Mouse (Mus musculus): Measurements from ENCODE around the gene Shank2. TPM values are rescaled to one million over a fixed set of nuclear protein-coding genes. Genes with fewer than 3 reads are reported as not detected.

Shank2 gene
- polyA plus RNA-seq, 1 experiment from 2014 or later = 0.96 TPM

DNA sequence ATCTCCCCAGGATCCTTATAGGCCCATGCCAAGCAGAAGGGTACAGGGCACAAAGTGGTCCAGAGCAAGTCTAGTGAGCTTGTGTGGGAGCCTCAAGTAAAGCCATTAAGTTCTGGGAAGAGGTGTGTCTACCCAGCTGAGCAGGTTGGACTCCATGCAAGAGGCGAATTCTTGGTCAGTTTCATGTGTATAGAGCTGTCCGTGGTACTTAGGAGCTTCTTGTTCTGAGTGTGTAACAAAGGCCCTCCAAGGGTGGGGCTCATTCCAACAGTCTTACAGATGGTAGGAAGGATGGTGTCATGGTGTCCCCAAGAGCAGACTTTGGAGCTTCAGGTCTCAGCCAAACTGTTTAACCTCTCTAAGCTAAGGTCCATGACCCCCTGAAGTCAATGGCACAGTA, 158.3 kb downstream of the Shank2 start:
- no peak for DNase-seq (ENCODE audit: low spot score)

DNA sequence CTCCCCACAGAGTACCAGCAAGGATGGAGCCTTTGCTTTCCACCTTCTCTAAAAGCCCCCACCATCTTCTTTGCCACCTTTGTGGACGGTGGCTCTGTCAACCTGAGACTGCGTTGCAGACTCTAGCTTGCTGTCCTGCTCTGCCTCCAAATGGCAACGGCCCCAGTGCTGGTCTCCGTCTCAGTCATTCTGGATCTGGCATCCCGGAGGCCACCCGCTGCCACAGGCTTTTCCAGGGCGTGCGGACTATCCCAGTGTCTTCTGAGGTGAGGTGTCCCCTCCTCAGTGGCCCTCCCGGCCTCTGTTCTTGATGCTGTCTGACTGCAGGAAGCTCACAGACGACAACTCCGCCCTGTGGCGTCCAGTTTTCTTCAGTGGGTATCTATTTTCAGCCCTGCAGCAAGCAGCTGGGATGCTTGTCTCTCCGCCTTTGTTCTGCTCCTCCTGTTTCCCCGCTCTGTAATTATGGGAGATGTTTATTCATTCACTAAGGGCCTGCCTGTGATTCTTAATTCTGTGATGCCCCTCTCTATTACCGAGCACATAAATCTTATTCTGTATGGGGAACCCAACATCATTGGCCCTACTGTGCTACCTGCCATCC, 159.0 kb downstream of the Shank2 start:
- no peak for DNase-seq (ENCODE audit: low spot score)

DNA sequence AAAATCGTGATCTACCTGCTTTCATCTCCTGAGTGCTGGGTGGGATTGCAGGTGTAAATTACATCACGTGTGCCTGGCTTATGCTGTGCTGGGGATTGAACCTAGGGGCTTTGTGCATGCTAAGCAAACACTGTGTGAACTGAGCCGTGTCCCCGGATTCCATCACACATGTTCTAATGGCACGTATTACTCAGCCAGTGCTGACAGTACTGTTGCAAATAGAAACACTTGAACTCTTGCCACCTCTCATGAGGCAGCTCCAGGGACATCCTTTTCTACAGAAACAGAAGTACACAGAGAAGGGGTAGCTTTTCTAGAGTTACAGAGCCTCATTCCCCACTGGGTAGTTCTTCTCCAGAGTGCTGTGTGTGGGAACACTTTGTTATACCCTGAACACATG, 168.5 kb downstream of the Shank2 start:
- no peak for DNase-seq (ENCODE audit: low spot score)

DNA sequence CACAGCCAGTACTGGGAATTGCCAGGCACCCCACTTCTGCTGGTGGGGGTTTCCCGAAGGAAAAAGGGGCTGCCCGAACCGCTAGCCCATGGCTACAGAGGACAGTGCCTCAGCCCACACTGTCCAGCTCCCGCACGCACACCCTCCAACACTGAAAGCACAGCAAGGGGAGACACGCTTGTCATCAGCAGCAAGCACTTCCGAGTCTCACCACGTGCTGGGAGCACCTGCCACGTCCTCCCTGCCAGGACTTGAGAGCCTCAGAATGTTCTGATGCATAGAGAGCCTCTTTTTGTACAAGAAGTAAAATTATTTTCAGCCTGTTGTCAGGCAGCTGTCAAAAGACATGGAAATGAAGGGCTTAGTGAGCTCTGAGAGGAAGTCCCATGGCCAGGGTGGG, 169.0 kb downstream of the Shank2 start:
- no peak for DNase-seq (ENCODE audit: low spot score)

DNA sequence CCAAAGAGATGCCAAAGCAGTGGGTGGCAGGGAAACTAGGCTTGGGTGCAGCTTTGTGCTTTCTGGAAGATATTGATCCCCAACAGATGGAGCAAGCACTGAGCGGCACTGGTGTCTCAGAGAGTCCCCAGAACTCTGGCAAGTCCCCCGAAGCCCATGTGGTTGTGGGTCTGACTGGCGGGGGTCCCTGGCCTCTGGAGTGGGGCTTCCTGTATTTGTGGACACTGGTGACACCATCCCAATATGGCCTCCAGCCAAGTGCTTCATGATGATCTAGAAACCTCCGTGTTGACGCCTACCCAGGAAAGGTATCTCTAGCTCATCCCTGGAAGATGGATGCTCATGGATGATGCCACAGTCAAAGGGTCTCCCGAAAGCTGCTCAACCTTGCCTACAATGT, 172.1 kb downstream of the Shank2 start:
- no peak for DNase-seq (ENCODE audit: low spot score)

DNA sequence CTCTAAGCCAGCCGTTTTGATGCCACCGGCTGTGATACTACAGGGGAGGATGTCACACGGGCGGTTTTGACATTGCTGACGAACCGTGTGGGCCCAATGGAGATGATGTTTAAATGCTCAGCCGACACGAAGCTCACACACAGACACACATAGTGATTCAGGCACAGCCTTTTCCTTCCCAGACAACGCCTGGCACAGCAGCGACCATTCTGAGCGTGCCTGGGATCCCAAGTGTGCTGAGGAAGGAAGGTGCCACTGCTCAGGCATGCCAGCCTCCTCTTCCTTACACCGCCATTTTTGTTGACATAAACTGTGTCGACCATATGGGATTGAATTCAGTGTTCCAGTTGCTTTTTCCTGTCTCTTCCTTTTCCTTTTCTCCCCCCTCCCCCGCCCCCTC, 172.6 kb downstream of the Shank2 start:
- no peak for DNase-seq (ENCODE audit: low spot score)

DNA sequence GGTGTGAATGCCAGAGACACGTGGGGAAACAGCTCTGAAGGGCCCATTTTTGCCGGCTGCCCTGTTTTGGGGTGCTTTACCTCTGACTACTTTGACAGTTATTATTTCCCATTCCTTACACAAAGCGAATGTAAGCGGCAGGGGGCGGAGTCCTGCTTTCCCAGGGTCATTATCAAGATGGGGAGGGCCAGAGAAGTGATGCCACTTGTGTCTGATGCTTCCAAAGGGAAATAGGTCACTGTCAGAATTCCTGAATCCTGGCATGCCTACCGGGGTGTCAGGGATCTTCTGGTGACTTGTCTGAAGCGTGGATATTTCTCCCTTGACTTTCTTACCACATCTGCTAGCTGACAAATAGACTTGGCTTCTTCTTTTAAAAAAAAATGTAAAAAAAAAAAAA, 173.3 kb downstream of the Shank2 start:
- DNase-seq (ENCODE audit: low spot score) = no peak

DNA sequence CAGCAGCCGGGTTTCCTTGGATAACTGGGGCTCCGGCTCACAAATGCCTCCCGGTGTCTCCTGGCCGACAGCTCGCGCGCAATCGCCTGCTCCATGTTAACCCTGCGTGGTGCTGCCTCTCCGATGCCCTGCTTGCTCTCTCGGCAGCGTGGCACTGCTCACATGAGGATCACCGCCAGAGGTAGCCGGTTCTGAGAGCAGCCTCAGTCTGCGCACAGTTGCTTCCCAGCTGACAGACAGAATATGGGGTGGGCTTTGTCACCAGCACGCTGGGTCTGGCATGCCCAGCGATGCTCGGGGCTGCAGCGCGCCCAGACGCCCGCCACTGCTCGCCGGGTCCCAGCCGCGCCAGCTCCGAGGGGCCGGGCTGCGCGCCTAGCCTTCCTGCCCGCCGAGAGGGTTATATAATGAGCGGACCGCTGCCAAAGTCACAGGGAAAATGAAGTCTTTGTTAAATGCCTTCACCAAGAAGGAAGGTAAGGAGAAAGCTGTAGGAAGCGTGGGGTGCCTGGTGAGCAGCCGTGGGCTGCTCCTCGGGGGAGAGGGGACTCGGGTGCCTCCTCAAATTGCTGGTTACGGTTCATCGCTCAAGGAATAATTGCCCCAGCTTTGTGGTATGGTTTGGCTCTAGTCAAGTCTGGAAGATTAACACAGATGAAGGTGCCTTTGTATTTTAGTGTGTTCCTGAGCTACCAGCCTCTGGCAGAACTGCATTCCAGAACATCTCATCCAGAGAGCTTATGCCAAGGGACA, 173.9 kb downstream of the Shank2 start:
- no peak for DNase-seq (ENCODE audit: low spot score)

DNA sequence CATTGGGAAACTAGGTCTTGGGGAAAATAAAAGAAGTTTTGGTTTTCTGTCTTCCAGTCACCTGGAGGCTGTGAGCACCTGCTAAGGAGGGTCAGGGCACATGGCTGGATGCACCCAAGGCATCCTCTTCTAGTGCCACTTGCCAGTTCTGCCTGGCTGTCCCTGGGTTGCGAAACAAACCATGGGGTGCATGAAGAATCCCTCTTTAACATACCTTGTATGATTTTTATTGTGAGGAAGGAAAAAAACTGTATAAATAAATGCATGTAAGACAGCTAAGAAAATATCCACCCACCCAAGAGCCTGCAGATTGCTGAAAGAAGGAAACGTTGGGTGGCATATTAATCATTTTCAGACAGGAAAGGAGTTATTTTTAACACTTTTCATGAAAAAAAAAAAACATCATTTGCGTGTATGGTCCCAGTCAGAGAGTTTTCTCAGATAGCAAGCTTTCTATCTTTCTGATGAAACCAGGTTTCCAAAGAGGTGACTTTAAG, 174.6 kb downstream of the Shank2 start:
- DNase-seq (ENCODE audit: low spot score) = no peak

DNA sequence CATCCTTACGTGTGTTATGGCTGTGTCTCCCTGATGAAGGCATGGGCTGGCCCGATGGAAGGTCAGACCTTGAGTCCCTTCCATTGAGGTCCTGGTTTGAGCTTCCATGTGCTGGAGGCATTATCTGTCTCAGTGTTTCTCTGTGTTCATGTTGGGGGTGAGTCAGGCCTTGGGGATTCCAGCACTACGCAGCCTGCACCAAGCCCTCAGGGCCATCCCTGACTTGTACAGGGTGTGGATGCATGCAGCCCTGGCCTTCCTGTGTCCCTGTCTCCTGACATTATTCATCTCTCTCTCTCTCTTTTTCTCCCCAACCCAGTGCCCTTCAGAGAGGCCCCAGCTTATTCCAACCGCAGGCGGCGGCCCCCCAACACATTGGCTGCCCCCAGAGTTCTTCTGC, 177.7 kb downstream of the Shank2 start:
- no peak for DNase-seq (ENCODE audit: low spot score)

DNA sequence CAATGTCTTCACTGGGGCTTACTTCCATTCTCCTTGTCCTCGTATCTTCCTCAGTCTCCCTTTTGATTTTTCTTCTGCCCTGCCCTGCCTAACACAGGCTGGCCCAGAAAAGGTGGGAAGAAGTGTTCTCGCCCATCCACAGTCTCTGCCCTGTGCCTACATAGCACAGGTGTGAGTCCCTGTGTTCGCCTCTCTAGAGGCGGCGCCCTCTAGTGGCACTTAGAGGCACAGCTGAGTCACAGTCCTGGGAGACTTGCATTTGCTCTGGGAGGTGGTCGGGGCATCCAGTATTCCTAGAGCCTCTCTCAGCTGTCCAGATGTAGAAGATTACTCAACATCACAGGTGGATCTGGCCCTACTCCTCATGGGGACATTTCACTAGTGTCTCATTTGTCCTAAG, 179.2 kb downstream of the Shank2 start:
- DNase-seq (ENCODE audit: low spot score) = peak; percentile 50

DNA sequence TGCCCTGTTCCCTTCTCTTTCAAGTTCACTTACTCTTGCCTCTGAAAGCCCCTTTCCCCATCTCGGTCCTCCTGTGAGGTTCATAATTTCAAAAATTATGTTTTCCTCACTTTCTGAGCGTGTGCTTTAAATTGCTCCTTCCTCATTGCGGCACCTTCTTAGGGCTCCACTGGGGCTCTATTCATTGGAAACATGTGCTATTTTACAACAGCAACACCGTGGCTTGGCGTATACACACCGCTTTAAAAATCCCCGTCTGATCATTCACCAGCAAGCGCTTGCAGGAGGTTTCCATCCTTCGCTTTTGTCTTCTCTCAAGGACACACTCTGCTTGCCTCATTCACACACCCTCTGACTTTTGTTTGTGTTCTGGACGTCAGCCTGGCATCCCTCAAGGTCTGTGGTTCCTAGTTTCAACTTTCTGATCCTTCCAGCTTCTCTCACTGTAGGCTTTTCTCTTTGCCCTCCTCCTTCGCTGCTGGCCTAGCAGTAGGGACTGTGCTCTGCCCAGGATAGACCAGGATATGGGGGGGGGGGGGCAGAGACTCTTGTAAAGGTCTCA, 186.2 kb downstream of the Shank2 start:
- no peak for DNase-seq (ENCODE audit: low spot score)

DNA sequence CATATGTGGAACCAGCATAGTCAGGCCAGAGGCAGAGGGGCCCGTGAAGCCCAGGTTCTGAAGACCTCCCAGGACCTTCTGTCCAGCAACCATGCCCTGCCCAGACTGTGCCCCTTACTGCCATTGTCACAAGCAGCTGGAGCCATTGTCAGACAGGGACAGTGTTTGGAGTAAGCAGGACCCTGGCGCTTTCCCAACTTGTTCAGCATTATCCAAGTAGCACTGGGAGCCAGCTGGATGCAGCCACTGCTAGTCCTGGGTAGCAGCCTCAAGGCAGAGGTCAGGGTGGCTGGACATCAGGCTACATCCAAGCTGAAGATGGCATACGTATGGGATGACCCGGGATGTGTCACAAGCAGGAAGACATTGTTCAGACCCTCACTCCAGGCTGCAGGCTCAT, 187.7 kb downstream of the Shank2 start:
- no peak for DNase-seq (ENCODE audit: low spot score)

DNA sequence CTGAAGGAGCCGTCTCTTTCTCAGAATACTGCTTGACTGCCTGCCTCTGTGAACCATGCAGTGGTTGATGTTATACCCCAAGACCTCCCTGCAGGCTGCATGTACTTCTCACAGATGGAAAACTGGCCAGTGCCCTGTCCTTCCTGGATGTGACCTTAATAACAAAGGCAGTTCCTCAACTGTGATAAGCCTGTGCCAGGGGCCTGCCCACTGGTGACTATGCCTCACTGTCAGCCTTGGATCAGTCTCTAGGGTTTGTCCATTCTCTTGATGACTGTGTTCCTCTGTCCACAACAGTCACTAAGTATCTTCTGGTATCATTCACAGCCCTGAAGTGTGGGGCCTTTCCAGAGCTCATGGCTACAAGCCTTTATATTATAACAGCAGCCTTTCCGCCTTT, 196.8 kb downstream of the Shank2 start:
- no peak for DNase-seq (ENCODE audit: low spot score)

DNA sequence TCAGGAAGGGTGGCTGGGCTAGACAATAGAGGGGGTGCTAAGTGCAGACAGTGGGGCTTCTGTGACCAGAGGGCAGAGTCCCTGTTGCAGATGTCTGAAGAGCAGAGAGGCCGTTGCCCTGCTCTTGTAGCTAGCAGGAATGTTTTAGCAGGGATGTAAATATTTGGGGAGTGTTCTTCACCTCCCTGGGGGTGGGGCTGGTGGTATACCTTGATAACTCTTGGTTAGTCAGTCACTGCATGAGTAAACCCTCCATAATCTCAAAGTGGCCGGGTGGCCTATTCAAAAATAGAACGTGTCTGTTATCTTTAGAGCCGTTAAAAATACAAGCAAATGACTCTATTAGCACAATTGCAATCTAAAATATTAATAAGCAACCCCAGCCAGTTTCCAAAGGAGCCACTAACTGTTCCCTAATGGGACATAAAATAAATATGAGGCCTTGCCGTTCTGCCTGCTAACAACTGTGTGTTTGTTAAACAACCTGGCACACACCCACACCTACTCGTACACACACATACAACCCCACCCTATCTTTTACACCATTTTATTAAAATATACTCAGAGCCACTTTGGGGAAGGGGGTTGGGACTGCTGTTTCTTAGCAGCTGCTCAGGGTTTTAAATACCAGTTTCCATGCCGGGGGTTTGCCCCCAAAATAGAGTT, 200.4 kb downstream of the Shank2 start:
- no peak for DNase-seq (ENCODE audit: low spot score)

DNA sequence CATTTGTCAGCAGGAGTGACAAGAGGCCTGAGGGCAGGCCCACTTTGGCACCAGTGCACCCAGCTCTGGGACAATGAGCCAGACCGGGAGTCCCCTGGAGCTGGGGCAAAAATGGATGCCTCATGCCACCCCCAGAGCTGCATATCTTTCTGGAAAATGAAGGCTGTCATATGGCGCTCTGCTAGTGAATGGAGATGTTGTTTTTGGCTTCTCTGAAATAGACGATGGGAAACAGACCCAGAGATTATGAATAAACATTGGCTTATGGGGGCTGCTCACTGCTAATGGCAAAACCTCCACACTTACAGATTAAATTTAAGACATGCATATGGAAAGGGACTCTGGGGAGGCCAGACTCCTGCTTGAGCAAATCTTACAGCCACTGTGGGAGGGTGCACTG, 202.6 kb downstream of the Shank2 start:
- DNase-seq (ENCODE audit: low spot score) = no peak

DNA sequence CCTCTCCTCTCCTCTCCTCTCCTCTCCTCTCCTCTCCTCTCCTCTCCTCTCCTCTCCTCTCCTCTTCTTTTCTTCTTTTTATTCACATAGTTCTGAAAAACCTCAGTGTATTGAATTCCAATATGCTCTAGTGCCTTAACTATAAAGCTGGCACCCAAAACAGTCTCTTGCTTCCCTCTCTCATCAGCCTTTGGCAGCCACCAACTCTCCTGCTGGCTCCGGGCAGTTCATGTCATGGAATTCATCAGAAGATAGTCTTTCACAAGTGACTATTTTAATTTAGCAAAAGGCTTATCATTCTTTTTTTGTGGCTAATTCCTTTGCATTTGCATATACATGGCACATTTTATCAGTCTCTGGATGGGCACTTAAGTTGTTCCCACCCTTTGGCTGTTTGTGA, 203.4 kb downstream of the Shank2 start:
- DNase-seq (ENCODE audit: low spot score) = no peak

DNA sequence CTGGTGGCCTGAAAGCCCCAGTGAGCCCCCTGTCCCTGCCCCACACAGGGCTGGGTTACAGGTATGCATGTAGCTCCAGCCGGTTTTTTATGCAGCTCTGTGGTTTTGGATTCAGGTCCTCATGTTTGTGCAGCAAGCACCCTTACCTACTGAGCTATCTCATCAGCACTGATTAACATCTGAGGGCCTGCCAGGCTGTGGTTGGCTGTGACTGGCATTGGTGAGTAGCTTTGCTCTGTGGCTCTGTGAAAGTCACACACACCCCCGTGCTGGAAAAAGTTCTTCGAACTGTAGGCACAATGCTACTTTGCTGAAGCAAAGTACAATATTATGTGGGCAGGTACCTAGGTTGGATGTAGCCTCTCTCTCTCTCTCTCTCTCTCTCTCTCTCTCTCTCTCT, 204.1 kb downstream of the Shank2 start:
- no peak for DNase-seq (ENCODE audit: low spot score)

DNA sequence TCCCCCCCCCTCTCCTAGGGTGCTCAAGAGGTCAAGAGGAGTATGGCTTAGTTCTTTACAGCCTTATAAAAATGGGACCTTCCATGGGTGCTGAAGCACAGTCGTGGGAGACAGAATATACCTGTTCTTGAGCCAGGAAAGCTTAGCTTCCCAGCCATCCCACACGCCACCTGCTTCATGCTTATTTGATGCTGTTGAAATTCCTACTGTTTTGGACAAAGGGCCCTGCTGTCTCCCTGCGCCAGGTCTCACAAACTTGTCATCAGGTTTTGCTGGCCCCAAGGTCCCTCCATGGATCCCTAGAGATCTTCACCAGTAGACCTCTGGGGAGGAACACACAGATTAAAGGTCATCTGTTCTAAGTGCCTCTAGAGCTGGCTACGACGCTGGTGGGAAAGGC, 204.5 kb downstream of the Shank2 start:
- DNase-seq (ENCODE audit: low spot score) = no peak

DNA sequence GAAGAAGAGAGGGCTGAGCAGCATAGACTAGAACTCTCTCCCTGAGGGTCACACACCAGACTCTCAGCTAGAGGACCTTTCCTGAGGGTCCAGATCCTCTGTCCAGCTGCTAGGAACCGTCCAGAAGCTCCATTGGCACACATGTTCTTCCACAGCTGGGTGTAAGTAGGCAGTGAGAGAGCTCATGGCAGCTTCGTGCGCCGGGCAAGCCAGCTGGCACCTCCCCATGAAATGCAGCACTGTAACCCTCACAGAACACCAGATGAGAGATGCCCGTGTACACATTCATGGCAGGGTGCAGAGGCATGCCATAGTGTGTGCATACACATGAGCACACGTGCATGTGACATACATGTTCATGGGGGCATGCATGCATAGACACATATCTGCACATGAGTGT, 205.4 kb downstream of the Shank2 start:
- DNase-seq (ENCODE audit: low spot score) = no peak

DNA sequence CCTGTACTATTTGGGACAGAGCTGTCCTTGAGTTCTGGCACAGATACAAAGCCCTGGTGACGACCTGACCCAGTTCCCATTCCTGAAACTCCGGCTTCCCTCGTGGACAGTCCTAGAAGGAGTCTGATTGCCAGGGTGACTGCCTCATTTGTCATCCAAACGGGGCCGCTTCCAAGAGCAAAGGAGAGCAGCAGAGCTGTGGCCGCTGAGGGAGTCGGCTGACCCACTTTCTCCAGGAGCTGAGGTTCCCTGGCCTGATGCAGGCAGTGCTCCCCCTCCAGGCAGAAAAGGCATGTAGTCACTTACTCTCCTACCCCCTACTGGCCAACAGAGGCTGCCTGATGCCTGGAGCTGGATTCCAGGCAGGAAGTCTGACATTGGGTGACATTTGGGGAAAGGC, 206.1 kb downstream of the Shank2 start:
- peak; percentile 6 for DNase-seq (ENCODE audit: low spot score)

DNA sequence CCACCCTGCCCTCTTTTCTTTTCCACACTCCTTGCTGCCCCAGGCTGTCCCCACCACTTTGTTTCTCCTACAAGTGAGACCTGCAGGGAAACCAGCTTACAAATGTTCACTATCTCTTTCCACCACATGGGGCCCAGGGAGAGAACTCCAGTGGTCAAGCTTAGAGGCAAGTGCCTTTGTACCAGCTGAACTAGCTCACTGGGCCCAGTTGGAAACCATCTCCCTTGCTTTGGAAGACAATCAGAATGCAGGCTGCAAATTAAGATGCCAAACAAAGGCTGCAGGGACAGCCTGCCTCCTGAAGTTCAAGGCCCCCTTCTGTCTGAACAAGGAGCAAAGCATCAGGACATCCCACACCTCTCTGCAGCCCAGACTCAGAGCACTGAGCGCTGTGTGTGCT, 206.9 kb downstream of the Shank2 start:
- no peak for DNase-seq (ENCODE audit: low spot score)

Data from thymus, postnatal 0 days (tissue).